Mouse (Mus musculus) midbrain, embryonic 15.5 days (tissue): ENCODE measurements around the gene Wdr5. TPM values are rescaled to one million over a fixed set of nuclear protein-coding genes. Genes with fewer than 3 reads are reported as not detected.

Source experiments
- polyA plus RNA-seq: library from polyadenylated mRNA; unstranded; fragments of >200 nt; fragmentation: Nextera tagmentation; extraction: Ambion mirVana; gene quantifications from 2 replicates; pipeline ENCODE4 v1.2.1, GENCODE M21; 2015

Wdr5 gene
- polyA plus RNA-seq, 1 experiment from 2014 or later: 48.2 TPM

Other genes with a start within 250 kb of the Wdr5 start
- gene Vav2, start 88.1 kb upstream of the Wdr5 start, polyA plus RNA-seq: 13.9 and 15.7 TPM in 2 replicates
- 42.7 and 44.5 TPM in 2 replicates for gene Brd3os, start 72.8 kb upstream of the Wdr5 start, polyA plus RNA-seq
- gene Brd3, start 7.5 kb upstream of the Wdr5 start, polyA plus RNA-seq: 137 and 152 TPM in 2 replicates
- 3.1 and 4.1 TPM in 2 replicates for gene Rxra, start 161.3 kb downstream of the Wdr5 start, polyA plus RNA-seq